Mouse (Mus musculus) small intestine, adult 2 months (tissue): ENCODE data around the gene Rabgap1l.

Experiments used
- CTCF ChIP-seq: fragments of 200-500 bp; IDR thresholded peaks from 2 replicates; pipeline ENCODE4 v1.5.1; 2012; ENCODE audit warnings: low read depth, mild to moderate bottlenecking, control low read depth, inconsistent platforms, low read length, moderate library complexity, mixed read lengths; ENCODE audit not compliant: insufficient replicate concordance, insufficient read length; ENCODE audit errors: extremely low read depth
- POLR2A ChIP-seq: fragments of 200-500 bp; IDR thresholded peaks from 2 replicates; pipeline ENCODE4 v1.6.1; 2012; ENCODE audit warnings: low read depth, mild to moderate bottlenecking, control low read depth, inconsistent platforms, low read length, moderate library complexity

DNA sequence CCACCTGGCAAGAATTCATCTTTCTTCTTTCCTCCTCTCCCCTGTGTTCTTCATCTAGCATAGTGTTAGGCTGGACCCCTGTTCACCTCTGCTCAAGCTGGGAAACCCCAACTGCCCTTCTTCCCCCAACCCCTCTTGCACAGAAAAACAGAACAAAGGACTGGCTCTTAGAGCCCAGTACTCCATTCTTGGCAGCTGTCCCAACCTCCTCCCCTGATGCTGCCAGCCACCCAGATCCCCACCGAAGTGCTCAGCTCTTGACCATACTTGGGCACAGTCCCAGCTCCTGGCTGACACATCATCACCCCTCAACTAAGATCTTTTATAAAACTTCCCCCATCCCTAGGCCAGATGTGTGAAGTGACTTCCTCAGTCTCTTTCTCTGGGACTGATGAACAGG, 422.5 kb downstream of the Rabgap1l start:
- TF ChIP-seq CTCF (no peak), POLR2A (no peak)
